Mouse (Mus musculus) heart, embryonic 11.5 days (tissue): ENCODE results near the gene Ap1m2. TPM values are rescaled to one million over a fixed set of nuclear protein-coding genes. Genes with fewer than 3 reads are reported as not detected.

Experiments used
- ATAC-seq: fragments of 200-750 bp; cut with Nextera tagmentation; replicated peaks from 2 replicates; pipeline ENCODE4 v1.8.0; 2017; ENCODE audit warnings: moderate library complexity; ENCODE audit not compliant: insufficient number of reproducible peaks, low FRiP score, low TSS enrichment
- H3K27ac ChIP-seq: fragments of 300-500 bp; sonication (generic); 2 replicates; pipeline ENCODE4 v1.5.1; 2014; ENCODE audit warnings: mild to moderate bottlenecking, low read depth, low read length
- H3K27me3 ChIP-seq: fragments of 300-500 bp; sonication (generic); 2 replicates; pipeline ENCODE4 v1.6.1; 2014; ENCODE audit warnings: mild to moderate bottlenecking, low read length, mixed read lengths; ENCODE audit not compliant: control insufficient read depth, insufficient read depth
- H3K36me3 ChIP-seq: fragments of 300-500 bp; sonication (generic); 2 replicates; pipeline ENCODE4 v1.6.1; 2014; ENCODE audit warnings: mild to moderate bottlenecking, low read length, moderate library complexity, mixed read lengths; ENCODE audit not compliant: control insufficient read depth, insufficient read depth
- H3K4me1 ChIP-seq: fragments of 300-500 bp; sonication (generic); 2 replicates; pipeline ENCODE4 v1.6.1; 2014; ENCODE audit warnings: low read length; ENCODE audit not compliant: control insufficient read depth, insufficient read depth
- H3K4me2 ChIP-seq: fragments of 300-500 bp; sonication (generic); 2 replicates; pipeline ENCODE4 v1.6.1; 2014; ENCODE audit warnings: mild to moderate bottlenecking, moderate library complexity
- H3K4me3 ChIP-seq: fragments of 300-500 bp; sonication (generic); 2 replicates; pipeline ENCODE4 v1.5.1; 2014; ENCODE audit warnings: low read depth, low read length
- H3K9ac ChIP-seq: fragments of 300-500 bp; sonication (generic); 2 replicates; pipeline ENCODE4 v1.6.1; 2014; ENCODE audit warnings: mild to moderate bottlenecking, low read depth, low read length, moderate library complexity
- H3K9me3 ChIP-seq: fragments of 300-500 bp; sonication (generic); replicated peaks from 2 replicates; pipeline ENCODE4 v1.6.1; 2016; ENCODE audit warnings: low read length; ENCODE audit not compliant: control insufficient read depth
- WGBS: fragments of 180-500 bp; shearing (Covaris S2); extraction: QIAGEN DNeasy Blood & Tissue Kit; methylation state at CpG from one replicate; pipeline ENCODE4 v1.1.7; 2014; ENCODE audit not compliant: insufficient replicate concordance; 5-methylcytosine and 5-hydroxymethylcytosine counted together
- polyA plus RNA-seq: library from polyadenylated mRNA; unstranded; fragments of >200 nt; fragmentation: Nextera tagmentation; extraction: Ambion mirVana; gene quantifications from 2 replicates; pipeline ENCODE4 v1.2.1, GENCODE M21; 2014

The Ap1m2 gene
- polyA plus RNA-seq, 1 experiment from 2014 or later: 1.1 TPM

DNA sequence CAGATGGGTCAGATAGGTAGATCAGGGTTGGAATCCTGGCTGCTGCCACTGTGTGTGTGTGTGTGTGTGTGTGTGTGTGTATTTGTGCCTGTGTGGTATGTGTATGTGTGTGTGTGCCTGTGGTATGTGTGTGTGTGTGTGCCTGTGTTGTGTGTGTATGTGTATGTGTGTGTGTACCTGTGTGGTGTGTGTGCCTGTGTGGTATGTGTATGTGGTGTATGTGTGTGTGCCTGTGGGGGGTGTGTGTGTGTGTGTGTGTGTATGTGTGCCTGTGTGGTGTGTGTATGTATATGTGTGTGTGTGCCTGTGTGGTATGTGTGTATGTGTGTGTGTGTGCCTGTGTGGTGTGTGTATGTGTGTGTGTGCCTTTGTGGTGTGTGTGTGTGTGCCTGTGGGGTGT is 57.4 kb downstream of the Ap1m2 start:
- no peak overlapping the region for H3K4me2 ChIP-seq
- no peak for ATAC-seq

DNA sequence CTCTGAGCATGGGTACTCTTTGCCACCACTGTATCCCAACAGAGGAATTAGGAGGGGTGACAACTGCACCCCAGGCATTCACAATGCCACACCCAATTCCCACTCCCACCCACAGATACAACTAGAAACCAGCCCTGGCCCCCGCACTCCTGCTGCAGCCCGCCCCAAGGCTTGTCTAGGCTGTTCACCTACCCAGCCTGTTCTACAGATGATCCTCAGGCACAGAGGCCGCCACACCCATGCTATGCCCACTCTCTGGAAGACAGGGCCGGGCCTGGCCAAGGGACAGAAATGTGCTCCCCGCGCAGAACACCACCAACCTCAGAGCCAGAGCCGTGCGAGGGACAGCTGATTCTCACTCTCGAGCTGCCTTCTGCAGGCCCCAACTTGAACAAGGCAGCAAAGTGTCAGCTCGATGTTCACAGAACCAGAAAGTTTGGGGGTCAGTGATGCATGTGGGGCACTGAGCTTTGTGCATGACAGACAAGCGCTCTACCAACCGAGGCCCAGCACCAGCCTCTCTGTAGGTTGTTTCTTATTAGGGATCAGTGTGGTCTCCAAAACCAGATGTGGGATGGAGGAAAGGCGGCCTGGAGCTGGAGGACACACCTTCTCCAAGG is 60.9 kb downstream of the Ap1m2 start:
- Histone ChIP-seq H3K9me3 (no peaks in the 10 kb centered on the region), H3K4me3 (no peak overlapping the region), H3K9ac (no peak overlapping the region), H3K4me2 (no peak overlapping the region), H3K4me1 (peaks cover 4% of the 10 kb centered on the region; the same call in 1 of the 2 replicates), H3K27ac (no peak overlapping the region), H3K36me3 (no peaks in the 10 kb centered on the region), H3K27me3 (peaks cover 48% of the 10 kb centered on the region)
- ATAC-seq: no peak
- WGBS: 46% methylated on average over 13 of the region's 13 CpGs

More for the DNA sequence above, 57.4 kb downstream of the Ap1m2 start:
- Histone ChIP-seq H3K36me3 (no peaks in the 10 kb centered on the region), H3K4me3 (no peak overlapping the region), H3K9me3 (no peaks in the 10 kb centered on the region), H3K27ac (no peak overlapping the region), H3K27me3 (peaks cover 21% of the 10 kb centered on the region), H3K9ac (no peak overlapping the region), H3K4me1 (no peaks in the 10 kb centered on the region; the same call in 1 of the 2 replicates)

DNA sequence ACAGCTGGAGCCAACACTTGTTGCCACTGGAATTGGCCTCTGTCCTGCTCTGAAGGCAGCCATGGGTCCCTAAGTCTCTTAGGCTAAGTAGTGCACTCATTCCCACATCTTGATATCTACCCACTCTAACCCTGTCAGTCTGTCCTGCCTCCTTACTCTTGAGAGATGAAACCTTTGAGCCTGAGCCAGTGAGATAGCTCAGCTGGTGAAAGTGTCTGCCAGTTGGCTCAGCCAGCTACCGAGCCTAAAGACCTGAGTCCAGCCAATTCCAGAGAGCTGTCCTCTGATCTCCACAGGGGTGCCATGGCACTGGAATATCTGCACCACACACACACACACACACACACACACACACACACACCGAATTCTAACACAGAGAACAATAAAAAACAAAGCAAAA is 61.6 kb downstream of the Ap1m2 start:
- Histone ChIP-seq H3K4me1 (peaks cover 4% of the 10 kb centered on the region; the same call in 1 of the 2 replicates), H3K27ac (no peak overlapping the region), H3K9ac (no peak overlapping the region), H3K9me3 (no peaks in the 10 kb centered on the region), H3K36me3 (no peaks in the 10 kb centered on the region), H3K27me3 (peaks cover 55% of the 10 kb centered on the region), H3K4me3 (no peak overlapping the region), H3K4me2 (no peak overlapping the region)
- ATAC-seq: no peak
- 40% methylated on average over 2 of the region's 2 CpGs for WGBS

DNA sequence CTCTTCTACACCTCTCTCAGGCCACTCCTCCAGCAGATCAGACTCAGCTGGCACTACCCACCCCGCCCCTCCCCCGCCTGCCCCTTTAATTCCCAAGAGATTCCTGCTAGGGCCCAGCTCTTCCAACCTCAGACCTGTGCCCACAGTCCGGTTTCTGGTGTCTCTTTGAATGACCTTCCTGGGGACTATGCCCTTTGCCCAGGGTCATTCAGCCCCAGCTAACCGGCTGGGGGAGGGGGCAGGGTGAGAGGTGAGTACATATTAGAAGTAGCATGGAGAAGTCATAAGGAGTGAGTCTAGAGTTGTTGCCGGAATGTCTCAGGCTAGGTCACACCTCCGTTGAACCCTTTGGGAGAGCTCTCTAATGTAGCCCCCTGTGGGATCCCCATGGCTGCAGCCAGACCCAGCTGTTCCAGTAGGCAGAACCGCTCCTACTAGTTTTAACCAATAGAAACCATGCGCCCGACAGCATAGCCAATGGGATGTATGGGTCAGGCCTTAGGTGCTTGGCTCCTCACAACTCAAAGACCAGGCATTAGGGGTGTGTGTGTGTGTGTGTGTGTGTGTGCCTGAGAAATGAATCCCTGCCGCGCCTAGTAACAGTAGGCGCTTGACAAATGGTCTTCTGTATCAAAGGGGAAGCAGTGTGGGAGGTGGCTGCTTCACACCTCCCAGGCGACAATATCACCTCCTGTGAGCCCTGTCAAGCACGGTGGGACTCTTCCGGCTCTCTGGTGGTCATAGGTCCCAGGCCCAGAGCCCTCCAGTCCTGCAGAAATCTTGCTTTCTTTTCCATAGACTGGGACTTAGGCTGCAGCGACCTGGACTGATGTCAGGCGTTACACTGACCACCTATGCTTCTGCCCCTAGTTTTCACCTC is 62.3 kb downstream of the Ap1m2 start:
- H3K27ac ChIP-seq: no peak overlapping the region
- 16% methylated on average over 17 of the region's 17 CpGs for WGBS
- no peak for ATAC-seq
- H3K4me1 ChIP-seq: peaks cover 9% of the 10 kb centered on the region
- no peaks in the 10 kb centered on the region for H3K36me3 ChIP-seq
- H3K9me3 ChIP-seq: no peaks in the 10 kb centered on the region
- H3K9ac ChIP-seq: no peak overlapping the region
- no peak overlapping the region for H3K4me3 ChIP-seq
- H3K4me2 ChIP-seq: no peak overlapping the region
- peaks cover 61% of the 10 kb centered on the region for H3K27me3 ChIP-seq

DNA sequence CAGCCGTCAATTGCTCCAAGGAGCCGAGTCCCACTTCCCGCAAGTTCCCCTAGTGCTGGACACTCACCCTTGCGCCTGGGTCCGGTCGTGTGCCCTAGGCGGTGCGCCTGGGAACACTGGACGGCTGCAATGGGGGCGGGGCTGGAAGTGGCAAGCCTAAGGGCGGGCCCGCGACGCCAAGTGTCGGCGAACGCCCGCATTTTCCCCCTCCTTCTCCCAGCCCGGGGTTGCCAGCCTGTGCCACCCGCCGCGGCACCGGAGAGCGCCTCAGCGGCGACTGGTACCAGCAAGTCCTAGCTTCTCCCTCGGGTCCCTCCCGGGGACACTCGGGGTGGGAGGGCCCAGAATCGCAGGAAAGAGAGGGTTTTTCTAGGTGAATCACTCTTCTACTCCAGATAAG is 63.8 kb downstream of the Ap1m2 start, which contains the start of gene S1pr5:
S1pr5 (minus strand) TSS at position 118 of the 400 bp plus-strand sequence.
- Histone ChIP-seq H3K4me3 (peak within 1 kb of the TSS; percentile 41), H3K4me2 (peak within 1 kb of the TSS; percentile 74), H3K27ac (no peak within 1 kb of the TSS), H3K36me3 (no peaks in the 10 kb centered on the region), H3K9me3 (no peaks in the 10 kb centered on the region), H3K9ac (0 out of 2 replicates have a peak within 1 kb of the TSS, but pooled peaks have one; percentile 22), H3K4me1 (peaks cover 18% of the 10 kb centered on the region), H3K27me3 (peaks cover 76% of the 10 kb centered on the region)
- under 1% methylated on average over 30 of the region's 30 CpGs for WGBS
- 0 out of 2 replicates have a peak, but pooled peaks have one; percentile 15 for ATAC-seq

DNA sequence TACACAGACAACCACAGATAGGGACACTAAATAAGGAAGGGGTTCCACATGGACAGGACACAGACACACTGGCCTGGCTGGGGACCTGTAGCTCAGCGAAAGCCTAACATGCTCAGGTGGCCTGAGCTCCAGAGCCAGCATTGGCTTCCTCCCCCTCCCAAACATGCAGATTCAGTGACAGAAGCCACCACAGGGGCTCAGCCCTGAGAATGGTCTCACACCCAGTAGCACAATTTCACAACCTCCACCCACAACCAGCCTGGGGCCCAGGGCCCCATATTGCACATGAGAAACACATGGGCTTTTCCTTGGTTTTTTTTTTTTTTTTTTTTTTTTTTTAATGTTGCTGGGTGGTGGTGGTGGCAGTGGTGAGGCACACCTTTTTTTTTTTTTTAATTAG is 65.8 kb downstream of the Ap1m2 start:
- peaks cover 73% of the 10 kb centered on the region for H3K27me3 ChIP-seq
- no peak overlapping the region for H3K27ac ChIP-seq
- peaks cover 18% of the 10 kb centered on the region for H3K4me1 ChIP-seq
- no peak overlapping the region for H3K9ac ChIP-seq
- WGBS: 59% methylated on average over 1 of the region's 1 CpGs
- H3K9me3 ChIP-seq: no peaks in the 10 kb centered on the region
- H3K36me3 ChIP-seq: no peaks in the 10 kb centered on the region
- no peak overlapping the region for H3K4me2 ChIP-seq
- no peak overlapping the region for H3K4me3 ChIP-seq
- ATAC-seq: no peak

DNA sequence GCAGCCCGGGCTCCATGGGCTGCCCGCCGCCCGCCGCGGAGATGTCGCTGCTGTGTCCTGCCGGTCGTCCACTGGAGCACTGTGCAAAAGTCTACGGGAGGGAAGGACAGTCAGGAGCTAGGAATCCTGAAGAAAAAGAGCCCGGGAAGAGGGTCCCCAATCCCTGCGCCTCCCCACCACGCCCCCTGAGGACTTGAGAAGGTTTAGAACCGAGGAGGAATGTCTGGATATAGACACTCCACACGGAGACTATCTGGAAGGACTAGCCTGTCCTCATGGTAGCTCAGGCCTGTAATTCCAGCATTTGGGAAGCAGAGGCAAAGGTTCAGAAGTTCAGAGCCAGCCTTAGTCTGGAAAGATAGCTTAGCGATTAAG is 67.0 kb downstream of the Ap1m2 start:
- Histone ChIP-seq H3K27me3 (peaks cover 65% of the 10 kb centered on the region), H3K27ac (no peak overlapping the region), H3K9me3 (no peaks in the 10 kb centered on the region), H3K4me2 (peak overlapping the region; percentile 94), H3K36me3 (no peaks in the 10 kb centered on the region), H3K4me3 (peak overlapping the region; percentile 47), H3K9ac (peak overlapping the region; percentile 50), H3K4me1 (peaks cover 18% of the 10 kb centered on the region)
- 0 out of 2 replicates have a peak, but pooled peaks have one; percentile 9 for ATAC-seq
- WGBS: 2% methylated on average over 16 of the region's 16 CpGs

DNA sequence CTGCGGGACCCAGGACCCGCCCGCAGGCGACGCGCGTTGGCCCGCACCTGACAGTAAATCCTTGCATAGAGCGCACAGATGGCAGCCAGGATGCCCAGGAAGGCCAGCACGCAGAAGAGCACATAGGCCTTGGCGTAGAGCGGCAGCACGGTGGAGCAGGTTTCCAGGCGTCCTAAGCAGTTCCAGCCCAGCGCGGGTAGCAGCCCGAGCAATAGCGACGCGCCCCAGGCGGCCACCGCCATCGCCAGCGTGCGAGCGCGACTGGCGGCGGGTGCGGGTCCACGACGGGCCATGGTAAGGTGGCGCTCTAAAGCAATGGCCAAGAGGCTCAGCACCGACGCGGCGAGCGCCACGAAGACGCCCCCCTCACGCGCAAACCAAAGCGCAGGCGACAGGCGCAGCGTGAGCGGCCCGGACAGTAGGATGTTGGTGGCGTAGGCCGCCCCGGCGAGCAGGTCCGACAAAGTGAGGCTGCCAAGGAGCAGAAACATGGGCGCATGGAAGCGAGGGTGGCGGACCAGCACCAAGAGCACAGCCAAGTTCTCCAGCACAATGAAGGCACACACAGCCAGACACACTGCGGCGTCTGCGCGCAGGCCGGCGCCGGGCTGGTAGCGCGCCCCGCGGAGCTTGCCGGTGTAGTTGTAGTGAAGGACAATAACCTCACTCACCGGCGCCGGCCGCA is 67.6 kb downstream of the Ap1m2 start:
- Histone ChIP-seq H3K36me3 (no peaks in the 10 kb centered on the region), H3K27ac (no peak overlapping the region), H3K9ac (peak overlapping the region; percentile 50; the same call in 1 of the 2 replicates), H3K9me3 (no peaks in the 10 kb centered on the region), H3K4me1 (peaks cover 18% of the 10 kb centered on the region), H3K4me3 (peak overlapping the region; percentile 47), H3K27me3 (peaks cover 60% of the 10 kb centered on the region), H3K4me2 (peak overlapping the region; percentile 94)
- WGBS: under 1% methylated on average over 69 of the region's 72 CpGs
- ATAC-seq: 0 out of 2 replicates have a peak, but pooled peaks have one; percentile 8
